Mouse (Mus musculus): ENCODE data around the gene 2310039H08Rik. TPM values are rescaled to one million over a fixed set of nuclear protein-coding genes. Genes with fewer than 3 reads are reported as not detected.

The 2310039H08Rik gene
- polyA plus RNA-seq, 1 experiment from 2014 or later, result 51.2 TPM

Other genes with a start within 250 kb of the 2310039H08Rik start
- 4.8 and 5.3 TPM in 2 replicates for gene Cul9, start 226.2 kb upstream of the 2310039H08Rik start, polyA plus RNA-seq (2016; fragmentation: Nextera tagmentation; extraction: Ambion mirVana)
- gene Srf, start 216.5 kb upstream of the 2310039H08Rik start, polyA plus RNA-seq (2016; fragmentation: Nextera tagmentation; extraction: Ambion mirVana), result 10.9 and 15.7 TPM in 2 replicates
- 65.4 and 67.7 TPM in 2 replicates for gene Ptk7, start 143.1 kb upstream of the 2310039H08Rik start, polyA plus RNA-seq (2016; fragmentation: Nextera tagmentation; extraction: Ambion mirVana)
- gene Klc4, start 126.6 kb upstream of the 2310039H08Rik start, polyA plus RNA-seq (2016; fragmentation: Nextera tagmentation; extraction: Ambion mirVana), result 21.1 and 22.5 TPM in 2 replicates
- 131 and 151 TPM in 2 replicates for gene Mrpl2, start 126.4 kb upstream of the 2310039H08Rik start, polyA plus RNA-seq (2016; fragmentation: Nextera tagmentation; extraction: Ambion mirVana)
- 44.8 and 51.3 TPM in 2 replicates for gene Cul7, start 122.3 kb upstream of the 2310039H08Rik start, polyA plus RNA-seq (2016; fragmentation: Nextera tagmentation; extraction: Ambion mirVana)
- gene Rrp36, start 98.3 kb upstream of the 2310039H08Rik start, polyA plus RNA-seq (2016; fragmentation: Nextera tagmentation; extraction: Ambion mirVana), result 46.3 and 61.0 TPM in 2 replicates
- gene Mea1, start 93.8 kb upstream of the 2310039H08Rik start, polyA plus RNA-seq (2016; fragmentation: Nextera tagmentation; extraction: Ambion mirVana), result 143 and 180 TPM in 2 replicates
- 152 and 167 TPM in 2 replicates for gene Klhdc3, start 91.7 kb upstream of the 2310039H08Rik start, polyA plus RNA-seq (2016; fragmentation: Nextera tagmentation; extraction: Ambion mirVana)
- 76.8 and 103 TPM in 2 replicates for gene Ppp2r5d, start 67.5 kb upstream of the 2310039H08Rik start, polyA plus RNA-seq (2016; fragmentation: Nextera tagmentation; extraction: Ambion mirVana)
- 14.0 and 21.9 TPM in 2 replicates for gene Pex6, start 61.2 kb upstream of the 2310039H08Rik start, polyA plus RNA-seq (2016; fragmentation: Nextera tagmentation; extraction: Ambion mirVana)
- 0.83 and 2.3 TPM in 2 replicates for gene Gnmt, start 43.5 kb upstream of the 2310039H08Rik start, polyA plus RNA-seq (2016; fragmentation: Nextera tagmentation; extraction: Ambion mirVana)
- gene Cnpy3, start 20.4 kb upstream of the 2310039H08Rik start, polyA plus RNA-seq (2016; fragmentation: Nextera tagmentation; extraction: Ambion mirVana), result 63.2 and 68.4 TPM in 2 replicates
- 0.39 and 0.60 TPM in 2 replicates for gene Ptcra, start 8.9 kb upstream of the 2310039H08Rik start, polyA plus RNA-seq (2016; fragmentation: Nextera tagmentation; extraction: Ambion mirVana)
- gene Rpl7l1, start 10.0 kb downstream of the 2310039H08Rik start, polyA plus RNA-seq (2016; fragmentation: Nextera tagmentation; extraction: Ambion mirVana), result 130 and 184 TPM in 2 replicates
- gene Bicral, start 85.8 kb downstream of the 2310039H08Rik start, polyA plus RNA-seq (2016; fragmentation: Nextera tagmentation; extraction: Ambion mirVana), result 3.3 and 3.4 TPM in 2 replicates
- gene Tbcc, start 118.0 kb downstream of the 2310039H08Rik start, polyA plus RNA-seq (2016; fragmentation: Nextera tagmentation; extraction: Ambion mirVana), result 43.8 and 63.2 TPM in 2 replicates
- gene Prph2, start 137.8 kb downstream of the 2310039H08Rik start, polyA plus RNA-seq (2016; fragmentation: Nextera tagmentation; extraction: Ambion mirVana), result not detected in 2 replicates
- 17.2 and 17.7 TPM in 2 replicates for gene Ubr2, start 237.9 kb downstream of the 2310039H08Rik start, polyA plus RNA-seq (2016; fragmentation: Nextera tagmentation; extraction: Ambion mirVana)

Data from heart, embryonic 10.5 days (tissue).